In genomic region chr9:89793018-89793417, GRCm38 (mm10) we compare ENCODE assay signal across 9 mouse cellular contexts. TPM values are rescaled to one million over a fixed set of nuclear protein-coding genes. Genes with fewer than 3 reads are reported as not detected.
A peak's percentile ranks its signal among the peaks of the same experiment; 100 is the strongest.
DNase-seq lines count a peak whose midpoint lies in the region; ATAC-seq and TF ChIP-seq lines count a peak whose summit lies in the region.
"Had no signal": no experiment of that assay in that cellular context is flagged by ENCODE, and none has a peak within 500 bp of the region (broad histone marks: within the 10 kb centered on the region; RNA-seq: fewer than 3 reads in every experiment).

No protein-coding gene starts in this region.

- no peak overlapping the region for H3K4me3 ChIP-seq in liver, embryonic 12.5 days
- H3K4me3 ChIP-seq in lung, adult 2 months (replicated peaks; ENCODE audit: extremely low read depth, low read depth, low read length) = no peak overlapping the region
- H3K4me3 ChIP-seq: erythroblast, embryonic 14.5 days had no signal

- peak; percentile 50 for DNase-seq in liver
- DNase-seq in cerebellum, adult 8-10 months = peak; percentile 45
- DNase-seq in frontal cortex, postnatal 25 days (ENCODE audit: low spot score in 2 of 2) = peak; percentile 72 to 73
- DNase-seq in kidney, postnatal 36 days = peak; percentile 39 to 81
- DNase-seq in lung, adult 2 months = peak; percentile 55
- peak; percentile 39 for DNase-seq in ovary, postnatal 36 days (ENCODE audit: low spot score)
- peak; percentile 47 for DNase-seq in thymus, postnatal 14 days

- ATAC-seq in liver, embryonic 12.5 days = no peak

- H3K9ac ChIP-seq in liver, embryonic 12.5 days = no peak overlapping the region

- no peak overlapping the region for H3K4me2 ChIP-seq in liver, embryonic 12.5 days

- WGBS in liver, embryonic 12.5 days (ENCODE audit: insufficient replicate concordance) = 6% methylated on average over 6 of the region's 6 CpGs
- 6% methylated on average over 6 of the region's 6 CpGs for WGBS in lung, adult 2 months

- no peak overlapping the region for H3K27ac ChIP-seq in liver, embryonic 12.5 days

- TF ChIP-seq POLR2A in lung, adult 2 months (IDR thresholded peaks at IDR 0.05; ENCODE audit: borderline replicate concordance, extremely low read depth, low read depth, low read length) = no peak

- no peaks in the 10 kb centered on the region for H3K27me3 ChIP-seq in liver, embryonic 12.5 days (replicated peaks)

- no peaks in the 10 kb centered on the region for H3K9me3 ChIP-seq in liver, embryonic 12.5 days (replicated peaks)

- no peaks in the 10 kb centered on the region for H3K4me1 ChIP-seq in liver, embryonic 12.5 days
- H3K4me1 ChIP-seq in lung, adult 2 months (ENCODE audit: control insufficient read depth, insufficient read depth, low read length) = no peaks in the 10 kb centered on the region

- no peaks in the 10 kb centered on the region for H3K36me3 ChIP-seq in liver, embryonic 12.5 days

- peak; percentile 83 for TF ChIP-seq CTCF in lung, adult 2 months (IDR thresholded peaks at IDR 0.05; ENCODE audit: insufficient read depth, low read length)

RNA-seq across cellular contexts. Expression of gene Ankrd34c, which starts 54.7 kb away (rescaled TPM):
- not detected in 2 replicates for polyA plus RNA-seq in liver, embryonic 12.5 days (2016; fragmentation: Nextera tagmentation; extraction: Ambion mirVana)
- not detected in 2 replicates for polyA plus RNA-seq in lung, adult 2 months (2012; rRNA removed)
- polyA plus RNA-seq: erythroblast, embryonic 14.5 days had no signal
